Mouse (Mus musculus) erythroblast, embryonic 14.5 days (primary cell): Measurements from ENCODE around the gene Cacfd1.

Experiments
- GATA1 ChIP-seq: IDR thresholded peaks from 2 replicates; pipeline ENCODE4 v1.6.1; 2012; ENCODE audit warnings: low read length, inconsistent platforms, mixed read lengths
- TAL1 ChIP-seq: IDR thresholded peaks from 3 replicates; pipeline ENCODE4 v1.6.1; 2012; ENCODE audit warnings: low read length, inconsistent platforms, mixed read lengths

DNA sequence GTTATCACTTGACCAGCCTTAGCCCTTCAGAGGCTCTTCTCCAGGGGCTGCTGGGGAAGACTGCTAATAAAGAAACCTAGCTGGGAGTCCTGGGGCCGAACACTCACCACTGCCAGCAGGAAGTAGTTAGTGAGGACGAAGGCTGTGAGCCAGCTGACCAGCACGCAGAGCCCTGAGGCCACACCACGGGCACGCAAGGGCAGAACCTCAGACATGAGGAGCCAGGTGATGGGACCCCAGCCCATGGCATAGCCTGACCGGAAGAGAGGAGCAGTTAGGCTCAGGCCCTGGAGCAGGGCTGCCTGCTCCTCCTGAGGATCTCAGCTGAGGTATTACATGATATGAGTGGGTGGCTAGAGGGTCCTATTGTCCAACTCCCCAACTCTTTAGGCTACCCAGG lies 12.9 kb downstream of the Cacfd1 start:
- no peak for TF ChIP-seq TAL1
- TF ChIP-seq GATA1 = no peak
